Mouse (Mus musculus): ENCODE measurements around the gene Hes2. TPM values are rescaled to one million over a fixed set of nuclear protein-coding genes. Genes with fewer than 3 reads are reported as not detected.

The Hes2 gene
- polyA plus RNA-seq, 1 experiment from 2014 or later: not detected

DNA sequence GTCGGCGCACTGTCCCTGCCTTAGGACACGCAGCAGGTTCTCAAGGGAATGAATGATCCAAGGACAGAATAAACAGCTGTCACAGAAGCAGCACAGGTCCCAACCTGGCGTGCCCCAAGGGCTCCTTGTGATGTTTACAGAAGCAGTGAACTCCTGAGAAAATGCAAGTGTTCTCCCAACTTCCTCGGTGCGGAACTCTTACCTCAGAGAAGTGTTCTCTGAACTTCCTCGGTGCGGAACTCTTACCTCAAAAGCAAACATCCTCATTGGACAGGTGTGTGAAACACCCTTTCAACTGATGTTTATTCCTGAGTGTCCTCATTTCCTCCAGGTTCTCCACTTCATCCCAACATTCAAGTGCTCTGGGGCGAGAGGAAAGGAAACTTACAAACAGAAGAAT lies 15.3 kb downstream of the Hes2 start:
- H3K4me2 ChIP-seq (ENCODE audit: low read depth, low read length, severe bottlenecking): no peak overlapping the region
- no peaks in the 10 kb centered on the region for H3K36me3 ChIP-seq (ENCODE audit: control insufficient read depth, insufficient read depth, low read length)
- ATAC-seq (replicated peaks; ENCODE audit: low FRiP score) (no peak), DNase-seq (ENCODE audit: low spot score) (no peak)
- H3K27me3 ChIP-seq (ENCODE audit: control insufficient read depth, insufficient read depth, low read length): peaks cover 4% of the 10 kb centered on the region; the same call in 1 of the 2 replicates
- no peak overlapping the region for H3K4me3 ChIP-seq (ENCODE audit: low read depth, low read length)
- 85% methylated on average over 9 of the region's 9 CpGs for WGBS
- H3K4me1 ChIP-seq (replicated peaks; ENCODE audit: control insufficient read depth, insufficient read depth, low read length): peaks cover 3% of the 10 kb centered on the region; the same call in 1 of the 2 replicates
- H3K9me3 ChIP-seq (ENCODE audit: control insufficient read depth, low read length): no peaks in the 10 kb centered on the region; the same call in 1 of the 2 replicates
- no peak overlapping the region for H3K27ac ChIP-seq (ENCODE audit: low read depth, low read length)
- H3K9ac ChIP-seq (ENCODE audit: low read length): no peak overlapping the region

DNA sequence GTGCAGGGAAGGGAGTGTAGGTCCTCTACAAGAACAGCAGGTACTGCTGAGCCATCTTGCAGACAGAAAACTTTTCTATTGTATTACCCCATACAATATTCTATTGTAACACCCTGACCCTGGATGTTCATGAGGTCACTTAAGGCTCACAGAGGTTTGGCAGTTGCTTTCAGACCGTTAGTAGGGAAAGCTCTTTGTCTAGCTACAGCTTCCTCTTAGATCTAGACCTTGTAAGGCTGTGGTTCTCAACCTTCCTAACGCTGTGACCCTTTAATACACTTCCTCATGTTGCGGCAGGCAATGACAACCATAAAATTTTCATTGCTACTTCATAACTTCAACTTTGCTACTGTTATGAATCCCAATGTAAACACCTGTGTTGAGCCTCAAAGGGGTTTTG lies 18.0 kb downstream of the Hes2 start:
- no peak for DNase-seq (ENCODE audit: low spot score)
- Histone ChIP-seq H3K36me3 (ENCODE audit: control insufficient read depth, insufficient read depth, low read length) (no peaks in the 10 kb centered on the region), H3K4me1 (replicated peaks; ENCODE audit: control insufficient read depth, insufficient read depth, low read length) (peaks cover 6% of the 10 kb centered on the region), H3K27me3 (ENCODE audit: control insufficient read depth, insufficient read depth, low read length) (peaks cover 4% of the 10 kb centered on the region; the same call in 1 of the 2 replicates), H3K4me3 (ENCODE audit: low read depth, low read length) (no peak overlapping the region), H3K9me3 (ENCODE audit: control insufficient read depth, low read length) (no peaks in the 10 kb centered on the region; the same call in 1 of the 2 replicates), H3K4me2 (ENCODE audit: low read depth, low read length, severe bottlenecking) (no peak overlapping the region), H3K9ac (ENCODE audit: low read length) (no peak overlapping the region), H3K27ac (ENCODE audit: low read depth, low read length) (no peak overlapping the region)
- WGBS: 77% methylated on average over 3 of the region's 3 CpGs
- ATAC-seq (replicated peaks; ENCODE audit: low FRiP score): no peak

DNA sequence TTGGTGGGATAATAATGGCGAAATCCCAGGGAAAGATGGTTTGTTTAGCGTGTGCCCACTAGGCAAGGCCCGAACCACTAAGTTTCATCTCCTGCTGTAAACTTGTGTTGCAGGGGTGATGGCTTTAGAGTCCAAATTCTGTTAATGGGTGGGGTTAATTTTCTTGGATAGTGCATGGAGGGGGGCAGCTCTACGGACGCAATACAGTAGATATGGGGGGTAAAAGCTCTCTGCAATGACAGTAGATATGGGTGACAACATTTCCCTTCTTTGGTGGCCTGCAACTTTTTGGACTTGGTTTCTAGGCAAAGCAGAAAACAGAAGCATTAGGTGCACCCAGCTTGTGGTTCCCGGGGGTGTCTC lies 18.5 kb downstream of the Hes2 start:
- no peak for DNase-seq (ENCODE audit: low spot score)
- peaks cover 6% of the 10 kb centered on the region for H3K4me1 ChIP-seq (replicated peaks; ENCODE audit: control insufficient read depth, insufficient read depth, low read length)
- WGBS: 71% methylated on average over 6 of the region's 6 CpGs
- peak overlapping the region; percentile 60 for H3K4me3 ChIP-seq (ENCODE audit: low read depth, low read length)
- H3K9me3 ChIP-seq (ENCODE audit: control insufficient read depth, low read length): no peaks in the 10 kb centered on the region
- H3K9ac ChIP-seq (ENCODE audit: low read length): peak overlapping the region; percentile 79
- H3K27ac ChIP-seq (ENCODE audit: low read depth, low read length): no peak overlapping the region
- peaks cover 4% of the 10 kb centered on the region; the same call in 1 of the 2 replicates for H3K27me3 ChIP-seq (ENCODE audit: control insufficient read depth, insufficient read depth, low read length)
- no peak for ATAC-seq (replicated peaks; ENCODE audit: low FRiP score)
- no peaks in the 10 kb centered on the region for H3K36me3 ChIP-seq (ENCODE audit: control insufficient read depth, insufficient read depth, low read length)
- peak overlapping the region; percentile 96 for H3K4me2 ChIP-seq (ENCODE audit: low read depth, low read length, severe bottlenecking)

DNA sequence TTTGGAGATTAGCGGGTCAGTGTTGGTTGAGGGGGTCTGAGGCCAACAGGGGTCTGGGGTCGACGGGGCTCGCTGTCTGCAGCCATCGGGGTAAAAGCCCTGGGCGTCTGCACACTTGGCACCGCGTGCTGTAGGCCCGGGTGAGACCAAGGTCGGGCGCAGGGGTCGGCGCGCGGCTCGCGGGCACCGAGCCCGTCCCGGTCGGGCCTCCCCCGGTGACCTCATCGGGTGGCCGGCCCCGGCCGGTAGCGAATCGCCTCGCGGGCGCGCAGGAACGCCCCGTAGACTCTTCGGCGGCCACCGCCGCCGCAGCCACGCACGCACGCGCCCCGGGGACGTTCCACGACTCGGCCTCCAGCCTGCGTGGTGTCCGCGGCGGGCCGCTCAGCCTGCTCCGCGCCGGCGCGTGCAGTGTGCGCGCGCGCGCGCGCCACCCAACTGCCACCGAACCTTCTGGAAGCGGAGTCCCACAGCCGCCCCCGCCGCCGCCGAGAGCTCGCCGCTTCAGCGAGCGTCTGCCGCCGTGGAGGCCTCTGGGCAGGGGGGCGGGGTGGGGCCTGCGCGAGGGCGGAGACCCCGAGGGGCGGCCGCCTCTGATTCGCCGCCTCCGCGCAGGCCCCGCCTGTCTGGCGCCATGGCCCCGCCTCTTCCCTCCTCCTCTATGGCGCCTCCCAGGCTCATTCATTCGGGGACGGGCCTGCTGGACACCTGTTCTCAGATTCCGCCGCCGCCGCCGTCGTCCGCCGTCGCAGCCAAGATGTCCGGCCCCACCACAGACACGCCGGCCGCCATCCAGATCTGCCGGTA lies 19.1 kb downstream of the Hes2 start, which contains the start of gene Acot7:
Acot7 (plus strand) TSS at position 598 of the 807 bp plus-strand sequence.
- WGBS: under 1% methylated on average over 101 of the region's 108 CpGs
- Histone ChIP-seq H3K9me3 (ENCODE audit: control insufficient read depth, low read length) (no peaks in the 10 kb centered on the region), H3K4me3 (ENCODE audit: low read depth, low read length) (peak within 1 kb of the TSS; percentile 60), H3K27me3 (ENCODE audit: control insufficient read depth, insufficient read depth, low read length) (peaks cover 4% of the 10 kb centered on the region; the same call in 1 of the 2 replicates), H3K9ac (ENCODE audit: low read length) (peak within 1 kb of the TSS; percentile 79), H3K4me1 (replicated peaks; ENCODE audit: control insufficient read depth, insufficient read depth, low read length) (peaks cover 6% of the 10 kb centered on the region), H3K27ac (ENCODE audit: low read depth, low read length) (peak within 1 kb of the TSS; percentile 50; the same call in 1 of the 2 replicates), H3K36me3 (ENCODE audit: control insufficient read depth, insufficient read depth, low read length) (no peaks in the 10 kb centered on the region; the same call in 1 of the 2 replicates), H3K4me2 (ENCODE audit: low read depth, low read length, severe bottlenecking) (peak within 1 kb of the TSS; percentile 96)
- ATAC-seq (replicated peaks; ENCODE audit: low FRiP score) (peak; percentile 95), DNase-seq (ENCODE audit: low spot score) (peak; percentile 97)

DNA sequence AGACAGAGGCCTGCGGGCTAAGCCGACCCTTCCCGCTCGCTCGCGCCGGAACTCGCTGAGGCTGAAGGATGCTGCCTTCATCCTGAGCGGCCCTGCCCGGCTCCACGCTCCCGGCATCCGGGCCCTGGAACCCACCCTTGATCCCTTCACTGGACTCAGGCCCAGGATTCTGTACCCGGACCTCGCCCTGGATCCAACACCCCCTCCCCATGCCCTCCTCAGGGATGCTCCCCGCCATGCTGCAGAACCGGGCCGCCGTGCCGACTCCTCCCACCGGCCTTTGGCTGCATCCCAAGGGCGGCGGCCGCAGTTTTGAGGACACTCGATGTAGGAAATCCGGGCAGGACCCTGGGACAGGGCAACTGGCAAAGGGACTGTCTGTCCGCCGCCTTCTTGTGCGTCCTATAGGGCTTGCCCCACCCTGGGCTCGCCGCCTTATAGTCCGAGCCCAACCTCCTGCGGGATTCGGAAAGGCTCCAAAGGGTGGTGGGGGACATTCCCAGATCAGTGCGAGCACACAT lies 19.7 kb downstream of the Hes2 start:
- peaks cover 4% of the 10 kb centered on the region; the same call in 1 of the 2 replicates for H3K27me3 ChIP-seq (ENCODE audit: control insufficient read depth, insufficient read depth, low read length)
- H3K36me3 ChIP-seq (ENCODE audit: control insufficient read depth, insufficient read depth, low read length): no peaks in the 10 kb centered on the region; the same call in 1 of the 2 replicates
- ATAC-seq (replicated peaks; ENCODE audit: low FRiP score) (peak; percentile 81), DNase-seq (ENCODE audit: low spot score) (peak; percentile 76)
- peaks cover 6% of the 10 kb centered on the region for H3K4me1 ChIP-seq (replicated peaks; ENCODE audit: control insufficient read depth, insufficient read depth, low read length)
- H3K9me3 ChIP-seq (ENCODE audit: control insufficient read depth, low read length): no peaks in the 10 kb centered on the region
- peak overlapping the region; percentile 79 for H3K9ac ChIP-seq (ENCODE audit: low read length)
- H3K4me2 ChIP-seq (ENCODE audit: low read depth, low read length, severe bottlenecking): peak overlapping the region; percentile 96
- H3K4me3 ChIP-seq (ENCODE audit: low read depth, low read length): peak overlapping the region; percentile 60
- H3K27ac ChIP-seq (ENCODE audit: low read depth, low read length): no peak overlapping the region
- under 1% methylated on average over 34 of the region's 35 CpGs for WGBS

DNA sequence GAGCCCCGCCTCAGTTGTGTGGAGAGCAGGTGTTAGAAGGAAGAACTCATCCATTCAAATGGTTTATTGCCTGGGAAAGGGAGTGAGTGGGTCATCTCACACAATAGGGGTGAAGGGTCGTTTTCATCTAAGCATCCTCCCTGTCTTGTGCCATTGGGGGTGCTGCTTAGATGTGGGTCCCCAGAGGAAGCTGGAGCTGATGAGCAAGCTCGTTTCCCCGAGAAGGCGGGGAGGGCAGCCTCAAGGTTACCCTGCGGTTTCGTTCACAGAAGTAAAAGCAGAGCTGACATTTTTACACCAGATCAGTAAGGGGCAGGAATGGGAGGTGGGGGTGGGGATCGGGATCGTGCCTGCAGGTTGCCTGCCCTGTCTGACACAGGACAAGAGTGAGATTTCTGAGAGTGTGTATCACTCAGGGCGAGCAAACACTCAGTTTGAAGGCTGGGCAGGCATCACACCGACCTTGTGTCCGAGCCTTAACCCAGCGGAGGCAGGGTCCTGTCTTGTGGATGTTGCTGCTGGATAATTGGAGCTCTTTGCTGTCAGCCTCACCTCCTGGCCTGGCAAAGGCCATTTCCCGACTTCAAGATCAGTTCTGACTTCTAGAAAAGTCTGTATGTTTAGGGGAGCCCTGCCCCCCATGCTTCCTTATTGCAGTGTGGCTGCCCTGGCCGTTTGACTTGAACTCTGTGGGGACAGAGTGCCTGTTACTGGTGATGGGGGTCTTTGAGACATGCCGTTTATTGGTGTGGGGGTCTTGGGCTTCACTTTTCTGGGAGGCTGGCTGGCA lies 20.4 kb downstream of the Hes2 start:
- H3K36me3 ChIP-seq (ENCODE audit: control insufficient read depth, insufficient read depth, low read length): no peaks in the 10 kb centered on the region; the same call in 1 of the 2 replicates
- H3K4me3 ChIP-seq (ENCODE audit: low read depth, low read length): peak overlapping the region; percentile 60
- H3K9me3 ChIP-seq (ENCODE audit: control insufficient read depth, low read length): no peaks in the 10 kb centered on the region
- H3K9ac ChIP-seq (ENCODE audit: low read length): peak overlapping the region; percentile 79
- ATAC-seq (replicated peaks; ENCODE audit: low FRiP score): no peak
- peak overlapping the region; percentile 96 for H3K4me2 ChIP-seq (ENCODE audit: low read depth, low read length, severe bottlenecking)
- peaks cover 4% of the 10 kb centered on the region; the same call in 1 of the 2 replicates for H3K27me3 ChIP-seq (ENCODE audit: control insufficient read depth, insufficient read depth, low read length)
- H3K27ac ChIP-seq (ENCODE audit: low read depth, low read length): no peak overlapping the region
- peaks cover 6% of the 10 kb centered on the region for H3K4me1 ChIP-seq (replicated peaks; ENCODE audit: control insufficient read depth, insufficient read depth, low read length)
- DNase-seq (ENCODE audit: low spot score): no peak
- WGBS: 33% methylated on average over 16 of the region's 16 CpGs

DNA sequence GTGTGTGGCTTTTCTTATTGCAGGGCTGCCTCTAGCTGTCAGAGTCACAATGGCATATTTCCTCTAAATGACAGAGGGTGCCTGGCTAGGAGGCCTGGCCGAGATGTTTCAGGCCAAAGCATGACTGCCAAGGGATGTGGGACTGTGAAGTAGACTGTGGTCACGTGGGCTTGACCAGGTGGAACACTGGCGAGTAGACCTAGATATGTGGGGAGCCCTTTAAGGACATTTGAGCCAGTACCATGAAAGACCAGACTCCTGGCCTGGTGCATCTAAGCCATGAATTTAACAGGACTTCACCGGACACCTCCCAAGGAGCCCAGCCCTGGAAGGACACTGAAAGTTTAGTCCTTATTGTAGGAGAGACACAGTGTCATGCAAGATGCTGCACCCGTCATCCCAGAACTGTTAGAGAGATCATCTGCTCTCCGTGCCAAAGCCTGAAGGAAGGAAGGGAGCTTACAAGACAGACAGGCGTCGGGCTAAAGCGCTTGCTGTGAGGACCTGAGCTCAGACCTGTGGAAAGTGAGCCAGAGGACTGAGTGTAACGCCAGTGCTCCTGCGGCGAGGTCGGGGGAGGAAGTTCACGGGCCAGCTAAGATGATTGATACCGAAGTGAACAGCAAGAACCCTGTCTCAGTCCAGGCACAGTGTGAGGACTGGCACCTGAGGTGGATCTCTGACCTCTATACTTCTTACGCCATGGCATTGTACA lies 21.4 kb downstream of the Hes2 start:
- no peak for DNase-seq (ENCODE audit: low spot score)
- Histone ChIP-seq H3K9ac (ENCODE audit: low read length) (no peak overlapping the region), H3K4me1 (replicated peaks; ENCODE audit: control insufficient read depth, insufficient read depth, low read length) (peaks cover 6% of the 10 kb centered on the region), H3K9me3 (ENCODE audit: control insufficient read depth, low read length) (no peaks in the 10 kb centered on the region), H3K4me3 (ENCODE audit: low read depth, low read length) (no peak overlapping the region), H3K36me3 (ENCODE audit: control insufficient read depth, insufficient read depth, low read length) (no peaks in the 10 kb centered on the region; the same call in 1 of the 2 replicates), H3K27ac (ENCODE audit: low read depth, low read length) (no peak overlapping the region), H3K27me3 (ENCODE audit: control insufficient read depth, insufficient read depth, low read length) (peaks cover 2% of the 10 kb centered on the region; the same call in 1 of the 2 replicates), H3K4me2 (ENCODE audit: low read depth, low read length, severe bottlenecking) (no peak overlapping the region)
- ATAC-seq (replicated peaks; ENCODE audit: low FRiP score): no peak
- WGBS: 90% methylated on average over 16 of the region's 16 CpGs

DNA sequence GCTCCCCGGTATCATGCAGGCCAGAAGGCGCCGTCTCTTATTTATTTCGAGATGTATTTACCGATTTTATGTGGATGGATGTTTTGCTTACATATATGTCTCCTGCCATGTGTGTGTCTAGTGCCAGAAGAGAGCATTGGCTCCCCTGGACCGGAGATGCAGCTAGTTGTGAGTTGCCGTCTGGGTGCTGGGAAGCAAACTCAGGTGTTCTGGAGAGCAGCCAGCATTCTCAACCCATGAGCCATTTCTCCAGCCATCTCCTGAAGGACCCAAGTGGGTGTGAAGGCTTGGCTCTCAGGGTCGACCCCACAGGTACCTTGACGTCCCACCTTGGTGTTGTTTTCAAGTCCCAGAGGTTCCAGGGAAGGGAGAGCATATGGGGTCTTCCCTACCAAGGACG lies 23.5 kb downstream of the Hes2 start:
- ATAC-seq (replicated peaks; ENCODE audit: low FRiP score) (no peak), DNase-seq (ENCODE audit: low spot score) (no peak)
- Histone ChIP-seq H3K4me1 (replicated peaks; ENCODE audit: control insufficient read depth, insufficient read depth, low read length) (peaks cover 16% of the 10 kb centered on the region), H3K36me3 (ENCODE audit: control insufficient read depth, insufficient read depth, low read length) (no peaks in the 10 kb centered on the region; the same call in 1 of the 2 replicates), H3K27ac (ENCODE audit: low read depth, low read length) (no peak overlapping the region), H3K27me3 (ENCODE audit: control insufficient read depth, insufficient read depth, low read length) (no peaks in the 10 kb centered on the region), H3K9me3 (ENCODE audit: control insufficient read depth, low read length) (no peaks in the 10 kb centered on the region), H3K4me2 (ENCODE audit: low read depth, low read length, severe bottlenecking) (no peak overlapping the region), H3K4me3 (ENCODE audit: low read depth, low read length) (no peak overlapping the region), H3K9ac (ENCODE audit: low read length) (no peak overlapping the region)
- 90% methylated on average over 10 of the region's 10 CpGs for WGBS

Data from forebrain, embryonic 11.5 days (tissue).